Mouse (Mus musculus): ENCODE measurements around the gene Emsy. TPM values are rescaled to one million over a fixed set of nuclear protein-coding genes. Genes with fewer than 3 reads are reported as not detected.

Gene Emsy
- polyA plus RNA-seq, 1 experiment from 2014 or later, result 35.8 TPM

Other genes starting within 250 kb of the Emsy start
- gene Gucy2d, start 216.4 kb downstream of the Emsy start, polyA plus RNA-seq (2015; fragmentation: Nextera tagmentation; extraction: Ambion mirVana), result not detected in 2 replicates
- 1.8 and 2.1 TPM in 2 replicates for gene Lrrc32, start 167.5 kb downstream of the Emsy start, polyA plus RNA-seq (2015; fragmentation: Nextera tagmentation; extraction: Ambion mirVana)
- 45.1 and 48.7 TPM in 2 replicates for gene Thap12, start 46.3 kb upstream of the Emsy start, polyA plus RNA-seq (2015; fragmentation: Nextera tagmentation; extraction: Ambion mirVana)
- gene Wnt11, start 178.3 kb upstream of the Emsy start, polyA plus RNA-seq (2015; fragmentation: Nextera tagmentation; extraction: Ambion mirVana), result 0.19 and 0.23 TPM in 2 replicates

All from forebrain, embryonic 13.5 days (tissue).